Mouse (Mus musculus): Measurements from ENCODE around the gene Slc9a6. TPM values are rescaled to one million over a fixed set of nuclear protein-coding genes. Genes with fewer than 3 reads are reported as not detected.

The Slc9a6 gene
- polyA plus RNA-seq, 1 experiment from 2014 or later: 11.0 TPM

DNA sequence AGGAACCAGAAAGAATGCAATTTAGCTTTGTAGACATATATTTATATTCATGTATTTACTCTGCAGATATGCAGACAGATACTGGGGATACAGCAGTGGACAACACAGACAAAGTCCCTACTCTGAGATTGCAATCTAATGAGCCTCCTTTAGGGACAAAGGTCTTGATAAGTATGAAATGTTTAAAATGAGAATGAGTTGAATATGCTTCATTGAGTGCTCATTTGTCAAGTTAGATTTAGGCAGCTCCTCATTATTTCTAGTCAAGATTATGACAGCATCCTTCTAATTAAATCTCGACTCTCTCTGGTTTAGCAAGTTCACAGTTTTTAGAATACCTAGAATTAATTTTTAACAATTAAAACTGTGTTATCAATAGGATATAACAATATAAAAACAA, 103.1 kb downstream of the Slc9a6 start:
- no peak overlapping the region for H3K4me2 ChIP-seq (ENCODE audit: low read depth, low read length)
- no peaks in the 10 kb centered on the region for H3K9me3 ChIP-seq (ENCODE audit: control insufficient read depth, low read length)
- no peaks in the 10 kb centered on the region for H3K36me3 ChIP-seq (ENCODE audit: control insufficient read depth, insufficient read depth, low read length)
- H3K4me1 ChIP-seq (ENCODE audit: control insufficient read depth, insufficient read depth, low read length): no peaks in the 10 kb centered on the region
- 74% methylated on average over 1 of the region's 1 CpGs for WGBS
- no peak for ATAC-seq
- H3K27me3 ChIP-seq (replicated peaks; ENCODE audit: control insufficient read depth, insufficient read depth, low read length): no peaks in the 10 kb centered on the region
- H3K4me3 ChIP-seq (ENCODE audit: low read length): no peak overlapping the region
- no peak overlapping the region for H3K9ac ChIP-seq (ENCODE audit: low read depth, low read length)
- H3K27ac ChIP-seq (ENCODE audit: low read length): no peak overlapping the region

Small RNA genes lying within 50 kb of the gene (microRNA-seq; reads per million reads assigned to microRNA genes)
- gene Mir5116: not detected

Other genes starting within 250 kb of the Slc9a6 start
- gene Smim10l2a, start 235.2 kb upstream of the Slc9a6 start, polyA plus RNA-seq (2015; fragmentation: Nextera tagmentation; extraction: Ambion mirVana): 4.4 and 4.9 TPM in 2 replicates
- 2.0 and 2.8 TPM in 2 replicates for gene Gm2174, start 161.8 kb upstream of the Slc9a6 start, polyA plus RNA-seq (2015; fragmentation: Nextera tagmentation; extraction: Ambion mirVana)
- gene Ints6l, start 154.9 kb upstream of the Slc9a6 start, polyA plus RNA-seq (2015; fragmentation: Nextera tagmentation; extraction: Ambion mirVana): 21.0 and 21.4 TPM in 2 replicates
- not detected in 2 replicates for gene Gm10477, start 85.0 kb upstream of the Slc9a6 start, polyA plus RNA-seq (2015; fragmentation: Nextera tagmentation; extraction: Ambion mirVana)
- gene Gm648, start 60.2 kb upstream of the Slc9a6 start, polyA plus RNA-seq (2015; fragmentation: Nextera tagmentation; extraction: Ambion mirVana): 0.13 and 0.17 TPM in 2 replicates
- 20.4 and 20.6 TPM in 2 replicates for gene Mmgt1, start 11.7 kb upstream of the Slc9a6 start, polyA plus RNA-seq (2015; fragmentation: Nextera tagmentation; extraction: Ambion mirVana)
- gene Fhl1, start 122.0 kb downstream of the Slc9a6 start, polyA plus RNA-seq (2015; fragmentation: Nextera tagmentation; extraction: Ambion mirVana): 65.2 and 67.0 TPM in 2 replicates
- gene Map7d3, start 212.6 kb downstream of the Slc9a6 start, polyA plus RNA-seq (2015; fragmentation: Nextera tagmentation; extraction: Ambion mirVana): 0.77 and 1.1 TPM in 2 replicates